Mouse (Mus musculus) heart, adult 18-20 months (tissue): ENCODE data around the gene Tmem170. TPM values are rescaled to one million over a fixed set of nuclear protein-coding genes. Genes with fewer than 3 reads are reported as not detected.

Experiments used
- DNase-seq, 2 experiments: peaks; one replicate each; pipeline ENCODE4 v3.0.0; 2021 to 2022; ENCODE audit warnings: mixed read lengths in 1 of 2
- total RNA-seq, 2 experiments: library from RNA; stranded (reverse); gene quantifications; 2 replicates each; pipeline ENCODE4 v1.2.3; 2021

Gene Tmem170
- total RNA-seq, 2 experiments from 2014 or later, result 2.4 to 2.6 TPM

DNA sequence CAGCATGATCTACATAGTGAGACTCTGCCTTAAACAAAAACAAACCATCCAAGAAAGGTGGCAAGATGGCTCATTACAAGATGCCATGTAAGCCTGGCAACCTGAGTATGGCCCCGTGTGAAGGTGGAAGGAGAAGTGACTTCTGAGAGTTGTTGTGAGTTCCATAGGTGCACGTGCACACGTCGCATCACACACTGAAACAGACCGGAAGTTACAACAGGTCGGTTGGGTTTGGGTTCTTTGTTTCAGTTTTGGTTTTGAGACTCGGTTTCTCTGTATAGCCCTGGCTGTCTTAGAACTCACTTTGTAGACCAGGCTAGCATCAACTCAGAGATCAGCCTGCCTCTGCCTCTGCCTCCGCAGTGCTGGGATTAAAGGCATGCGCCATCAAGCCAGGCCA is 62.7 kb downstream of the Tmem170 start:
- no peak for DNase-seq

Other genes with a start within 250 kb of the Tmem170 start
- gene Ldhd, start 246.4 kb downstream of the Tmem170 start, total RNA-seq, result 10 to 100 TPM; 49.2 to 51.1 TPM
- 1 to 10 TPM; 6.5 to 7.4 TPM for gene Zfp1, start 233.3 kb downstream of the Tmem170 start, total RNA-seq
- gene Ctrb1, start 185.7 kb downstream of the Tmem170 start, total RNA-seq, result not detected
- gene Bcar1, start 132.9 kb downstream of the Tmem170 start, total RNA-seq, result 10 to 100 TPM; 18.9 to 19.1 TPM
- 10 to 100 TPM; 35.2 to 36.1 TPM for gene Cfdp1, start 22.5 kb downstream of the Tmem170 start, total RNA-seq
- gene Chst5, start 33.7 kb upstream of the Tmem170 start, total RNA-seq, result not detected
- gene Tmem231, start 57.1 kb upstream of the Tmem170 start, total RNA-seq, result 1 to 10 TPM; 2.0 to 2.4 TPM
- gene Gabarapl2, start 64.0 kb upstream of the Tmem170 start, total RNA-seq, result 100 to 1,000 TPM; 137 to 139 TPM
- 1 to 10 TPM; 1.9 to 2.2 TPM for gene Adat1, start 115.6 kb upstream of the Tmem170 start, total RNA-seq
- 100 to 1,000 TPM in 1 of 2 experiments, 10 to 100 TPM in 1; 99.8 to 112 TPM for gene Kars, start 134.6 kb upstream of the Tmem170 start, total RNA-seq
- gene Terf2ip, start 134.6 kb upstream of the Tmem170 start, total RNA-seq, result 10 to 100 TPM; 10.9 to 12.9 TPM
- gene Gm6793, start 138.3 kb upstream of the Tmem170 start, total RNA-seq, result not detected